Mouse (Mus musculus) brain, embryonic 14.5 days (tissue): ENCODE results near the gene Neurl1a. TPM values are rescaled to one million over a fixed set of nuclear protein-coding genes. Genes with fewer than 3 reads are reported as not detected.

ENCODE experiments used
- DNase-seq: peaks from one replicate; pipeline ENCODE4 v3.0.0-alpha.2; 2011; ENCODE audit warnings: low read depth
- CTCF ChIP-seq: fragments of 200-500 bp; IDR thresholded peaks from 2 replicates; pipeline ENCODE4 v1.5.1; 2012; ENCODE audit warnings: inconsistent platforms, mild to moderate bottlenecking, moderate library complexity, borderline replicate concordance; ENCODE audit not compliant: insufficient read depth, insufficient read length; ENCODE audit errors: extremely low read depth
- POLR2A ChIP-seq: fragments of 200-500 bp; IDR thresholded peaks from 2 replicates; pipeline ENCODE4 v1.6.1; 2012; ENCODE audit warnings: mild to moderate bottlenecking, inconsistent platforms, borderline replicate concordance; ENCODE audit not compliant: poor library complexity, insufficient read depth, insufficient read length, severe bottlenecking; ENCODE audit errors: extremely low read depth
- polyA plus RNA-seq: library from polyadenylated mRNA; depleted of rRNA; stranded (reverse); fragments of >200 nt; gene quantifications from 2 replicates; pipeline ENCODE4 v1.2.3, GENCODE M21; 2012

Neurl1a gene
- polyA plus RNA-seq, 1 experiment, result 22.2 TPM

- TF ChIP-seq CTCF, result no peak
- TF ChIP-seq POLR2A, result no peak
- peak; percentile 37 for DNase-seq
Measured at GRCm38 (mm10) chr19:47222154-47222840, 43.7 kb downstream of the Neurl1a start.

DNA sequence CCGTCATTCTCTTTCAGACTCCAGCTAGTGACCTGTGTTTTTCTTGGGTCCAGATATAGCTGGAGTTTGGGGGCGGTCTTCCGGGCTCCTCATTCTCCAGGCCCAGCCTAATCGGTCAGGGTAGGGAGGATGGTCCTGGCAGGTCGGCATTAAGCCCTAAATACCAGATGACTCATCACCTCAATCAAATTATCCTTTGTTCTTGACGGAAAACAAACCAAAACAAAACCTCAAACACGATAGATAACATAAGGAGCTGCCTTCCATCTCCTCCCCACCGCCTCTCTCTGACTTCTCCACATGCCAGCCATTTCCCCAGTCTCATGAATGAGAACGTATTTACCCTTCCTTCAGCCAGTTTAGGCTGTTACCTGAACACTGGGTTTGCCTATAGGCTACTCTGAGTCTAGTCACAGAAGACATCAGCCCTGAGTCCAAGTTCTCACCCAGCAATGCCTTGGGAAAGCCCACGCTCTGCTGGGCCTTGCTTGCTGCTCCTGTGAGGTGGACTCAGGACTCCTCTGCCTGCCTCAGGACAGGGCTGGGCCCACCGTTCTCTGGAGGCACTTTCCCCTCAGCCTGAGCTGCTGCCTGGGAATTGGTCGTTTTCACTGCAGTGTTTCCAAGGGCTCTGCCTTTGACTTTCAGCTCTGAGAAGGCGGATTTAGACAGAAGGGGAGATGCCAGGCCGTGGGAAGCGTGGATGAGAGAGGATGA lies 44.4 kb downstream of the Neurl1a start:
- DNase-seq, result no peak
- TF ChIP-seq CTCF (no peak), POLR2A (no peak)

DNA sequence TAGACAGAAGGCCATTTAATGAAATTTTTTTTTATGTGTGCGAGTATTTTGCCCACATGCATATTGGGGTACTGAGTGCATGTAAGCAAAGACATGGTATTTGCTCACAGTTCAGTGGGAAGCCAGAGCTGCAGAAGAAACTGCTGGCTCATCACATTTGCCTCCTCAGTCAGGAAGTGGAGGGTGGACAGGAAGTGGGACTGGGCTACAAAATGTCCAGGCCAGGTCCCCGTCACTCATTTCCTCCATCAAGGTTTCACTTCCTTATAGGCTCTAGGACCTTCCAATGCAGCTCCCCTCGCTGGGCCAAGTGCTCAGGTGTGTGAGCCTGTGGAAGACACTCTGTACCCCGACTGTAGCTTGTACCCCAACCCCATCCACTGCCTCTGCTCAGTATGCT lies 46.1 kb downstream of the Neurl1a start:
- TF ChIP-seq CTCF (no peak), POLR2A (no peak)
- DNase-seq, result no peak

DNA sequence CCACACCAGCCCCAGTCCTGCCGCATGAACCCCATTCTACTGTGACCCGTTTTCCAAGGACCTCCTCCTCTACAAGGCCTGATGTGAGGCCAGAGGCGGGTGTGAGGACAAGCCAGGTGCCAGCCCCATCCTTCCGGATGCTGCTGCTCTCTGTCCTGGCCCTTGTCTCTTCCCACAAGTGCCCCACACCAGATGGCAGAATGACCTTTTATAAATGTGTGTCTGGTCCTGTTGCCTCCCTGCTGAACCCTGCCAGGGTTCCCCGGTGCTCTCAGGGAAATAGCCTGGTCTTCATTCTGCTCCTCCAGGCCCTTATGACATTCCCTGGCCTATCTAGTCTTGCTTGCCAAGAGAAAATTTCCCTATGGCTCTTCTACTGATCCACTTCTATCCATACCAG lies 47.2 kb downstream of the Neurl1a start:
- no peak for DNase-seq
- TF ChIP-seq CTCF (no peak), POLR2A (no peak)

- peak; percentile 67 for DNase-seq
- TF ChIP-seq POLR2A, result no peak
- no peak for TF ChIP-seq CTCF
Measured at GRCm38 (mm10) chr19:47228725-47229252, 50.2 kb downstream of the Neurl1a start.

GRCm38 (mm10) chr19:47229461-47229860 lies 50.8 kb downstream of the Neurl1a start:
- TF ChIP-seq CTCF (no peak), POLR2A (no peak)
- DNase-seq, result no peak

GRCm38 (mm10) chr19:47230082-47230481 lies 51.5 kb downstream of the Neurl1a start:
- TF ChIP-seq POLR2A, result no peak
- TF ChIP-seq CTCF, result no peak

GRCm38 (mm10) chr19:47230682-47231081 lies 52.1 kb downstream of the Neurl1a start:
- no peak for DNase-seq
- TF ChIP-seq POLR2A (no peak), CTCF (no peak)

More at GRCm38 (mm10) chr19:47230082-47230481, 51.5 kb downstream of the Neurl1a start:
- DNase-seq, result no peak

DNA sequence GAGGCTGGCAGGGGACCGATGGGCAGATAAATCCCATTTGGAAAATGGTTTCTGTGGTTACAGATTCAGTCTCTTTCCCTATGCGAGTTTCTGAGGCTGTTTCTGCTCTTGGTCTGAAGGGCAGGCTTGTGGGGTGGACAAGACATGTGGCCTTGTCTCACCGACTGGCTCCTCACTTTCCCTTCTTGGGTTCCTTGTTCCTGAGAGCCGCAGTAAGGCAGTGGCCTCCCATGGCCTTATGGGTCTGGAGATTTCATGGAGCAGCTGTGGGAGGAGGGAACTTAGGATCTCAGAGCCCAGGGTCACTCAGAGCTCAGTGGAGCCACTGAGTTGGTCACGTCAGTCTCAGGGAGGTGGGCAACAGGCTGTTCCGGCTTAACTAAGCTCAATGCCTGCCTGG lies 52.8 kb downstream of the Neurl1a start:
- no peak for TF ChIP-seq CTCF
- no peak for TF ChIP-seq POLR2A
- DNase-seq, result no peak

DNA sequence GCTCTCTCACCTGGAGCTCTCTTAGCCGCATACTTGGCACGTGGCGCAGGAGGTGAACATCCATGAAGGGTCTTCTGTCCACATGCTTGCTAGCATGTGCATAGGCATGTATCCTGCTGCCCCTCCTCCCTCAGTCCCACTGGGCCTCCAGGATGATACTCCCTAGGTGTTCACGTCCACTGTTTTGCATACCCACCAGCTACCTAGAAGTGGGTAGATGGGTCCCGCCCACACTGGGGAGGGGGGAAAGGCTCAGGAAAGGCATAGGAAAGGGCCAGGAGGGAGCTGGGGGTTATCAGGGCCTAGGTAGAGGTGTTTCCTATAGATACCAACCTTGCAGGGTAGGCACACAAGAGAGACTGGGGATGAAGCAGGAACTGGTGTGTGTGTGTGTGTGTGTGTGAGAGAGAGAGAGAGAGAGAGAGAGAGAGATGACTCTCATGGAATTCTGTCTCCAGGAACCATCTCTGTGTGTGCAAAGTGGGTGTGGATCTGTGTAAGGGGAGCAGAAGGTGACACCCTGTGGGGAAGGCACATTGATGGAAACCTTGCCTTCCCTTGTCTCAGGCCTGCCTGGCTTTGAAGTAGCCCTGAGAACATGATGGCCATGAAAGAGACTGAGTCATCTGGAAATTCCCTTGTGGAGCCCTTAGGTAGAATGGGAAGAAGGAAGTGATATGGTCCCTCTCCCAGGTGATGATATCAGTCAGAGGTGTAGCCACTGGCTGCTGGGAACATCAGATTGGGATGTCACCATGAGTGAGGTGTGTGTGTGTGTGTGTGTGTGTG lies 53.7 kb downstream of the Neurl1a start:
- no peak for DNase-seq
- TF ChIP-seq POLR2A, result no peak
- TF ChIP-seq CTCF, result no peak

GRCm38 (mm10) chr19:47233087-47233486 lies 54.5 kb downstream of the Neurl1a start:
- DNase-seq, result no peak

GRCm38 (mm10) chr19:47240076-47240475 lies 61.5 kb downstream of the Neurl1a start:
- no peak for TF ChIP-seq POLR2A
- no peak for TF ChIP-seq CTCF
- peak; percentile 46 for DNase-seq

More at GRCm38 (mm10) chr19:47233087-47233486, 54.5 kb downstream of the Neurl1a start:
- no peak for TF ChIP-seq POLR2A
